Mouse (Mus musculus): ENCODE data around the gene Tmem14a.

DNA sequence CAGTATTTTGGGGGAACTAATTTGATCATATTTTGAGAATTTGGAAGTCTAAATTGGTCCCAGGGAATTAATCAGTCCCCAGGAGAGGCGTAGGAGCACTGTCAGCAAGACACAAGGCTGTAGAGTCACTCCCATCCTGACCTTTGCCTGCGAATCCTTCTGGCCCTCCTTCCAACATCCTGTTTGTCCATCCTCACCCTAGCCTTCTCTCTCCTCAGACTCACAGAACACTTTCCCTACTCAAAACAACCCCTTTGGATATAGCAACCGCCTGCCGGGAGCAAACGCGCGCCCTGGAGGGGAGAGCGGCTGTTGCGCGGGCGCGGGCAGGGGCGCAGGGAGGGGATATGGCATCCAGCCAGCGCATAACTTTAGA, 53.7 kb downstream of the Tmem14a start:
- TF ChIP-seq CTCF (IDR thresholded peaks at IDR 0.05; ENCODE audit: low read depth, low read length) (no peak), POLR2AphosphoS5 (IDR thresholded peaks at IDR 0.05; ENCODE audit: insufficient replicate concordance, low read depth, low read length) (no peak), TAL1 (conservative IDR thresholded peaks at IDR 0.05; ENCODE audit: low read depth, low read length) (no peak), GATA1 (IDR thresholded peaks at IDR 0.05; ENCODE audit: borderline replicate concordance, low read length) (no peak), GATA2 (IDR thresholded peaks at IDR 0.05; ENCODE audit: borderline replicate concordance, low read depth, low read length) (no peak)
